Mouse (Mus musculus) liver, embryonic 16.5 days (tissue): ENCODE data around the gene Ear14. TPM values are rescaled to one million over a fixed set of nuclear protein-coding genes. Genes with fewer than 3 reads are reported as not detected.
"Not testable (repeated sequence)": the region's sequence is repeated elsewhere in the genome, so short reads cannot be mapped to it uniquely, and the experiment has no call there.

Experiments
- ATAC-seq: fragments of 200-750 bp; cut with Nextera tagmentation; 2 replicates; pipeline ENCODE4 v1.8.0; 2017; ENCODE audit warnings: low read depth, mild to moderate bottlenecking, moderate number of reproducible peaks, moderate library complexity
- H3K27ac ChIP-seq: fragments of 300-500 bp; sonication (generic); 2 replicates; pipeline ENCODE4 v1.5.1; 2014; ENCODE audit warnings: mild to moderate bottlenecking, low read length
- H3K27me3 ChIP-seq: fragments of 300-500 bp; sonication (generic); 2 replicates; pipeline ENCODE4 v1.6.1; 2014; ENCODE audit warnings: low read depth, low read length, mixed read lengths; ENCODE audit not compliant: control insufficient read depth, insufficient read depth
- H3K36me3 ChIP-seq: fragments of 300-500 bp; sonication (generic); 2 replicates; pipeline ENCODE4 v1.6.1; 2014; ENCODE audit warnings: mild to moderate bottlenecking; ENCODE audit not compliant: control insufficient read depth, insufficient read depth
- H3K4me1 ChIP-seq: fragments of 300-500 bp; sonication (generic); 2 replicates; pipeline ENCODE4 v1.6.1; 2014; ENCODE audit warnings: low read depth, low read length, mixed read lengths; ENCODE audit not compliant: control insufficient read depth
- H3K4me2 ChIP-seq: fragments of 300-500 bp; sonication (generic); 2 replicates; pipeline ENCODE4 v1.6.1; 2014; ENCODE audit warnings: low read depth, low read length, mixed read lengths
- H3K4me3 ChIP-seq: fragments of 300-500 bp; sonication (generic); 2 replicates; pipeline ENCODE4 v1.5.1; 2014; ENCODE audit warnings: low read depth, mild to moderate bottlenecking, low read length
- H3K9ac ChIP-seq: fragments of 300-500 bp; sonication (generic); 2 replicates; pipeline ENCODE4 v1.6.1; 2014; ENCODE audit warnings: low read depth, low read length
- H3K9me3 ChIP-seq: fragments of 300-500 bp; sonication (generic); replicated peaks from 2 replicates; pipeline ENCODE4 v1.6.1; 2016; ENCODE audit warnings: low read length; ENCODE audit not compliant: control insufficient read depth
- WGBS: fragments of 180-500 bp; shearing (Covaris S2); extraction: QIAGEN DNeasy Blood & Tissue Kit; methylation state at CpG from one replicate; pipeline ENCODE4 v1.1.7; 2014; ENCODE audit not compliant: insufficient replicate concordance; 5-methylcytosine and 5-hydroxymethylcytosine counted together
- polyA plus RNA-seq: library from polyadenylated mRNA; unstranded; fragments of >200 nt; fragmentation: Nextera tagmentation; extraction: Ambion mirVana; gene quantifications from 2 replicates; pipeline ENCODE4 v1.2.1, GENCODE M21; 2015

The Ear14 gene
- polyA plus RNA-seq = not detected in 2 replicates

DNA sequence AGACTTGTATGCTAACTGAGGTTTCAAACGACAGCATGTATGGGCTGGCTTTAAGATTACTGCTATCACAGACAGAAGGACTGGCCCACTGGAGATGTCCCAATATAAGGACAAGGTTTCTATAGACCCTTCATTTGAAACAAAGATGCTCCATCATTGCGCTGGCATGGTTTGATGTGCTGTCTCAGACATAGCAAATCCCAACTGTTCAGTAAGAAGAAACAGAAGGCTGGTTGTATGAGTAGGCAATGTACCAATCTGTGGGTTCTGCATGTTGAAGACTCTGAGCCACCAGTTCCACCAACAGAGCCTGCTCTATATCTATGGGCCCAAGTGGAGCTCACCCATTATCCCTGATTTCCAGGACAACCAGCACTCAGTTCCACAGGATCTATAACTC, at the start of gene Ear14:
TSS of gene Ear14 (plus strand) at position 277 of the 400 bp plus-strand sequence.
- ATAC-seq = no peak
- Histone ChIP-seq H3K9ac (no peak within 1 kb of the TSS), H3K9me3 (no peaks in the 10 kb centered on the region), H3K27me3 (no peaks in the 10 kb centered on the region), H3K27ac (no peak within 1 kb of the TSS), H3K4me3 (no peak within 1 kb of the TSS), H3K4me2 (no peak within 1 kb of the TSS), H3K4me1 (no peaks in the 10 kb centered on the region), H3K36me3 (no peaks in the 10 kb centered on the region)
- 65% methylated on average over 2 of the region's 2 CpGs for WGBS

DNA sequence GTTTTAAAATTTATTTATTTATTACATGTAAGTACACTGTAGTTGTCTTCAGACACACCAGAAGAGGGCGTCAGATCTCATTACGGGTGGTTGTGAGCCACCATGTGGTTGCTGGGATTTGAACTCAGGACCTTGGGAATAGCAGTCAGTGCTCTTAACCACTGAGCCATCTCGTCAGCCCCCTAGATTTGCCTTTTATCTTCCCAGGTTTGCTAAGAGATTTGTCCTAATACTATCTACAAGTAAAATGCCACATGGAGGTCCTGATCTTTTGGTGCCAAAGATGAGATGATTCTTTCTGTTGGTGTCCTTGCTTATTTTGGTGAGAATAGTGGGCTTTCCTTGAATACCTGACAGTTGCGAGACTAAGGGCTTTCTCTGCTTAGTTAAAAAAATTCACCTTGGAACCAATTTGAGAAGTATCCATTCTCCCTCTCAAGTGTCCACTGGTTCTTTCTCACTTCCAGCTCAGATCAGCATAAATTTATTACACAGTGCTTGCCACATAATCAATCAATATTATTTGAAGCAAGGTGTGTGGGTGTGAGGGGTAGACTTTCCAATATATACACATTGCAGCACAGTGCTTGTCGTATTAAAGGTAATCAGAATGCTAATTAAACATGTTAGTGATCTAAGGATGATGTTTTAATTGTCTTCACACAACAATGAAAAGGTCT, 47.0 kb upstream of the Ear14 start:
- Histone ChIP-seq H3K9me3 (no peaks in the 10 kb centered on the region), H3K4me1 (peaks cover 12% of the 10 kb centered on the region), H3K9ac (no peak overlapping the region), H3K27me3 (no peaks in the 10 kb centered on the region), H3K36me3 (no peaks in the 10 kb centered on the region), H3K4me2 (no peak overlapping the region), H3K27ac (no peak overlapping the region), H3K4me3 (no peak overlapping the region)
- WGBS = 78% methylated on average over 5 of the region's 5 CpGs
- ATAC-seq = no peak

DNA sequence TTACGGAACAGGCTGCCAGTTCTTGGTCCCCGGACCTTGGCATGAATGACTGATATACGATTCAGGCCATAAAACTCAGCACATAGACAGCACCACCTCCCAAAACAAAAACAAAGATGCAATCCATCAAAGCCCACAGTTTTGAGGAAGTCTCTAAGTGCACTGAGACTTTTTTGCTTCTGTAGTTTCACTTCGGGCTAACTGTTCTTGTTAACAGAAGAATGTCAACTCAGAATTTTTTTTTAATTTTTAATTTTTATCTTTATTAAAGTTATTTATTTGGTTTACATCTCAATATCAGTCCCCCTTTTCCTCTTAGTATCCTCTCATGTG, 46.5 kb upstream of the Ear14 start:
- H3K27me3 ChIP-seq = no peaks in the 10 kb centered on the region
- H3K9ac ChIP-seq = no peak overlapping the region
- no peak overlapping the region for H3K4me2 ChIP-seq
- H3K27ac ChIP-seq = no peak overlapping the region
- ATAC-seq = no peak
- H3K9me3 ChIP-seq = no peaks in the 10 kb centered on the region
- no peak overlapping the region for H3K4me3 ChIP-seq
- peaks cover 12% of the 10 kb centered on the region for H3K4me1 ChIP-seq
- H3K36me3 ChIP-seq = no peaks in the 10 kb centered on the region
- 55% methylated on average over 4 of the region's 4 CpGs for WGBS

DNA sequence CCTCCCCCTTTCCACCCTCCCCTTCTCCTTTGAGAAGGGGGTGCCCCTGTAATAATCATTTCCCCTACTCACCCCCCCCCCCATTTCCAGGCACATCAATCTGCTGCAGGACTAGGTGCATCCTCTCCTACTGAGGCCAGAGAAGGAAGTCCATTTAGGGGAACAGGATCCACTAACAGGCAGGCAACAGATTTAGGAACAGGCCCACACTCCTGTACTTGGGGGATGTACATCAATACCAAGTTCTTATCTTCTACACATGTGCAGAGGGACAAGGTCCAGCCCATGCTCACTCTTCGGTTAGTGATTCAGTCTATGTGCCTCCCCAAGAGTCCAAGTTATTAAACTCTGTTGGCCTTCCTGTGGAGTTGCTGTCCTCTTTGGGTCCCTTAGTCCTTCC, 46.1 kb upstream of the Ear14 start:
- Histone ChIP-seq H3K4me1 (peaks cover 8% of the 10 kb centered on the region), H3K9me3 (no peaks in the 10 kb centered on the region), H3K36me3 (no peaks in the 10 kb centered on the region), H3K27ac (no peak overlapping the region), H3K27me3 (no peaks in the 10 kb centered on the region), H3K4me3 (no peak overlapping the region), H3K9ac (no peak overlapping the region), H3K4me2 (no peak overlapping the region)
- 65% methylated on average over 1 of the region's 1 CpGs for WGBS
- 0 out of 2 replicates have a peak, but pooled peaks have one; percentile 11 for ATAC-seq

DNA sequence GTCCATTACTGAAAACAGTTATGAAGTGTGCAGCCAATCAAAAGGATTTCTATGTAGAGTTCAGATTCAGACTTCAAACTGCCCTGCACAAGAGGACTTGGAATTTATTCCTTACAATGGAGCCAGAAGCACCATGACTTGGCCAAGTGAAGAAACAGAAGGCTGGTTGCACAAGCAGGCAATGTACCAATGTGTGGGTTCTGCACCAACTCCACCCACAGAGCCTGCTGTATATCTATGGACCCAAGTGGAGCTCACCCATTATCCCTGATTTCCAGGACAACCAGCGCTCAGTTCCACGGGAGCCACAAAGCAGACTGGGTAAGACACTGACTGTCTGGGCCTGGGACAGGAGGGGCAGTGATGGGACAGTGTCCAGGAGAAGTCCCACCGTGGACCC, 41.2 kb upstream of the Ear14 start, which contains the start of gene Rnase2b:
TSS of gene Rnase2b (plus strand) at position 285 of the 400 bp plus-strand sequence.
- not testable (repeated sequence) for ATAC-seq, H3K27me3 ChIP-seq, H3K27ac ChIP-seq, H3K4me2 ChIP-seq, H3K4me1 ChIP-seq, H3K4me3 ChIP-seq, H3K9ac ChIP-seq, H3K36me3 ChIP-seq, H3K9me3 ChIP-seq
- WGBS = 75% methylated on average over 3 of the region's 3 CpGs

DNA sequence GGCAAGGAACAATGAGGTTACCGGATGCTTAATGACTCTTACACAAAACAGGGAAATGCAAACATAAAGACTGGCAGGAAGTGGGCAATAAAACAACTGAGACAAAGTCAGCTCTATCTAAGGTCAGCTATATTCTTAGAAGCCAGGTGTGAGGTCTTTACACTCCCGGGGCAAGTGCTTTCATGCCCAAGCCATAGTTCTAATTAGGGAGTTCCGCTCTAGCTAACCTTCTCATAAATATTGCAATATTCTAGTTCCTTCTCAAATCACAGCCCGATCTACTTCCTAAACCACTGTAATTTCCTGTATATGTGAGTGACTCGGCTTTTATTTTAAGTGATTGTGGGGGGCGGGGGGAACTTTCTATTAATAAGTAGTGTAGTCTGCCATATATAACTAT, 39.9 kb upstream of the Ear14 start:
- H3K4me3 ChIP-seq, H3K9me3 ChIP-seq, H3K4me2 ChIP-seq, ATAC-seq, H3K9ac ChIP-seq, H3K27me3 ChIP-seq, H3K4me1 ChIP-seq, H3K36me3 ChIP-seq, H3K27ac ChIP-seq: not testable (repeated sequence)
- WGBS = 63% methylated on average over 6 of the region's 6 CpGs

DNA sequence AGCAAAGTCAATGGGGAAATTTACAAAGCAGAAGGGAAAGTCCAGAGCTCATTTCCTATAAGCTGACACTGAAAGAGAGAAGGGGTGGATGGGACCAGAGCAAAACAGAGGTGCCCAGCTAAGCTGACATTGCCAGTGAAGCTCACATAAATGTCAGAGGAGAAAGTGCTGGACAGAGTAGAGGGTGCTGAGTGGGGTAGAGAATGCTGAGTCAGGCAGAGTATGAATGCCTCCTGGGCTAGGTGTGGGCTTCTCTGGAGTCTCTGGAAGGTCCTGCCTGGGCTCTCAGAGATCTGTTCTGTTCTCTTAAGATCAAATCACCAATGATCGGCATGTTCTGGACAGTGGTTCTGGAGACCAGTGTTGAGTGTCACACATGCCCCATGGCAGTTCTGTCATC, 37.8 kb upstream of the Ear14 start:
- H3K27ac ChIP-seq = no peak overlapping the region
- no peaks in the 10 kb centered on the region for H3K36me3 ChIP-seq
- peaks cover 4% of the 10 kb centered on the region for H3K4me1 ChIP-seq
- no peak overlapping the region for H3K9ac ChIP-seq
- ATAC-seq = 0 out of 2 replicates have a peak, but pooled peaks have one; percentile 21
- H3K4me3 ChIP-seq = no peak overlapping the region
- H3K4me2 ChIP-seq = no peak overlapping the region
- WGBS = 76% methylated on average over 1 of the region's 1 CpGs
- H3K9me3 ChIP-seq = no peaks in the 10 kb centered on the region
- no peaks in the 10 kb centered on the region for H3K27me3 ChIP-seq

DNA sequence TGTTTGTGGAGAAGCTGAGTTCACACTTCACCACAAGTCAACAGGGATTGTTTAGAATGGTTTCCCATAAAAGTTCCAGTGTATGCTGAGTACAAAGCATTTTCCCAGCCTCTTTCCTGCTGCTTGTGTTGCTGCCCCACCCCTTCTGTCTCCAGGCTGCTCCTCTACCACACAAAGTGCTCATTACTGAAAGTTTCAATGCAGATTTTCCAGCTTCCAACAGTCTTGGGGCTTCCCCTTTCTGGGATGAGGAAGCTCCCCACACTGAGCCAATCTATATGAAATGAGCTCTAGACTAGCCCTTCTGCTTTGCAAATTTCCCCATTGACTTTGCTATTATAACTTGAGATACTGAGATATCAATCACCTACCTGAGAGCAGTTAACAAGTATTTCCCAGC, 37.1 kb upstream of the Ear14 start:
- no peak for ATAC-seq
- Histone ChIP-seq H3K27me3 (no peaks in the 10 kb centered on the region), H3K9ac (no peak overlapping the region), H3K9me3 (no peaks in the 10 kb centered on the region), H3K4me3 (no peak overlapping the region), H3K36me3 (no peaks in the 10 kb centered on the region), H3K27ac (no peak overlapping the region), H3K4me1 (peaks cover 4% of the 10 kb centered on the region), H3K4me2 (no peak overlapping the region)

DNA sequence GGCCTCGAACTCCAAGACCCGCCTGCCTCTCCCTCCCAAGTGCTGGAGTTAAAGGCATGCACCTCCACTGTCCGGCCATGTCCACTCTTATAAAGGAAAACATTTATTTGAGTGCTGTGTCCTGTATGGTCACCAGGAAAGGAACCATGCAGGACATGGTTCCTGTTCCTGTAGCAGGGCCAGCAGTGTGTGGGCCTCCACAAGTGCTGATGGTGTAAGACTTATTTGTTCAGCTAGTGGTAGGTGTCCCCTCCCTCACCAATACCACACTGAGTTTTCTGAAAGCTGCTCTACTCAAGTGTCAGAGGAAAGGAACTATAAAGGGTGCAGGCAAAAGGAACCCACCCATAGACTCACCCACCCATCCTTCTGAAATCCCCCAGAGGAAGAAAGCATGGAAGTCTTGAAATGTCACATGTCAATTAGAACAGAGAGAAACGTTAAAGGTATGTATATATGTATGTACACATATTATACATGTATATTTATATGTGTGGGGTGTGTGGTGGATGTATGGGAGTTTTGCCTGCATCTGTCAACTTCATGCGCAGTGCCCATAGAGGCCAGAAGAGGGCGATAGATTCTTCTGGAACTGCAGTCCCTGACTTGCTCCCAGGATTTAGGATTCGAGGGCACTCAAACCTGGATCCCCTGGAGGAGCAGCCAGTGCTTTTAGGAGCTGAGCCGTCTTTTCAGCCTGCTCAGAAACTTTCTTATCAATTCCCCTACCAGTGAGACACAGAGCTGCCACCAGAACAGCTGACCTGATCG, 30.9 kb upstream of the Ear14 start:
- not testable (repeated sequence) for H3K27ac ChIP-seq, H3K36me3 ChIP-seq, H3K4me1 ChIP-seq, ATAC-seq, H3K9me3 ChIP-seq, H3K4me3 ChIP-seq, H3K27me3 ChIP-seq, H3K9ac ChIP-seq, H3K4me2 ChIP-seq
- 31% methylated on average over 9 of the region's 9 CpGs for WGBS
